ENCODE assay signal across 11 mouse cellular contexts in genomic region chr10:68211514-68211913, GRCm38 (mm10).
DNase-seq lines count a peak whose midpoint lies in the region; ATAC-seq lines count a peak whose summit lies in the region.
"Had no signal": no experiment of that assay in that cellular context is flagged by ENCODE, and none has a peak within 500 bp of the region (broad histone marks: within the 10 kb centered on the region; RNA-seq: fewer than 3 reads in every experiment).

No protein-coding gene starts in this region.

- peaks cover 16% of the 10 kb centered on the region for H3K36me3 ChIP-seq in embryonic facial prominence, embryonic 15.5 days
- H3K36me3 ChIP-seq in kidney, embryonic 14.5 days (ENCODE audit: control insufficient read depth, insufficient read depth, low read length): peaks cover 5% of the 10 kb centered on the region
- 0 out of 2 replicates have a peak, but pooled peaks cover 3% of the 10 kb centered on the region for H3K36me3 ChIP-seq in liver, embryonic 15.5 days (replicated peaks)

- H3K4me1 ChIP-seq in embryonic facial prominence, embryonic 15.5 days: peaks cover 28% of the 10 kb centered on the region
- H3K4me1 ChIP-seq in kidney, embryonic 14.5 days (ENCODE audit: control insufficient read depth, insufficient read depth, low read length): peaks cover 25% of the 10 kb centered on the region
- no peaks in the 10 kb centered on the region; the same call in 1 of the 2 replicates for H3K4me1 ChIP-seq in liver, embryonic 15.5 days (replicated peaks)

- H3K27me3 ChIP-seq in embryonic facial prominence, embryonic 15.5 days: no peaks in the 10 kb centered on the region
- no peaks in the 10 kb centered on the region for H3K27me3 ChIP-seq in kidney, embryonic 14.5 days (ENCODE audit: control insufficient read depth, insufficient read depth, low read length)
- no peaks in the 10 kb centered on the region for H3K27me3 ChIP-seq in liver, embryonic 15.5 days

- no peak overlapping the region for H3K9ac ChIP-seq in embryonic facial prominence, embryonic 15.5 days
- H3K9ac ChIP-seq in kidney, embryonic 14.5 days (ENCODE audit: low read depth, low read length): no peak overlapping the region
- no peak overlapping the region for H3K9ac ChIP-seq in liver, embryonic 15.5 days

- ATAC-seq in embryonic facial prominence, embryonic 15.5 days (ENCODE audit: insufficient number of reproducible peaks, low FRiP score, low TSS enrichment, low read depth): no peak
- peak; percentile 39 for ATAC-seq in kidney, embryonic 14.5 days (ENCODE audit: low FRiP score, low TSS enrichment)
- peak; percentile 64 for ATAC-seq in liver, embryonic 15.5 days (ENCODE audit: insufficient read depth)

- WGBS in embryonic facial prominence, embryonic 15.5 days: 74% methylated on average over 2 of the region's 2 CpGs
- WGBS in kidney, embryonic 14.5 days: 46% methylated on average over 2 of the region's 2 CpGs
- 23% methylated on average over 2 of the region's 2 CpGs for WGBS in liver, embryonic 15.5 days (ENCODE audit: insufficient replicate concordance)

- peak overlapping the region; percentile 55; the same call in 1 of the 2 replicates for H3K27ac ChIP-seq in embryonic facial prominence, embryonic 15.5 days (replicated peaks)
- H3K27ac ChIP-seq in kidney, embryonic 14.5 days (ENCODE audit: low read depth, low read length): peak overlapping the region; percentile 34; the same call in 1 of the 2 replicates
- H3K27ac ChIP-seq in liver, embryonic 15.5 days (replicated peaks): peak overlapping the region; percentile 38; the same call in 1 of the 2 replicates
- H3K27ac ChIP-seq: hindbrain, embryonic 10.5 days had no signal

- no peak overlapping the region for H3K4me3 ChIP-seq in embryonic facial prominence, embryonic 15.5 days (replicated peaks)
- no peak overlapping the region for H3K4me3 ChIP-seq in kidney, embryonic 14.5 days (ENCODE audit: low read length)
- no peak overlapping the region for H3K4me3 ChIP-seq in liver, embryonic 15.5 days (replicated peaks)
- H3K4me3 ChIP-seq: erythroblast, embryonic 14.5 days; hindbrain, embryonic 10.5 days had no signal

- H3K4me2 ChIP-seq in embryonic facial prominence, embryonic 15.5 days (replicated peaks): no peak overlapping the region
- no peak overlapping the region for H3K4me2 ChIP-seq in kidney, embryonic 14.5 days (replicated peaks; ENCODE audit: low read depth, low read length)
- H3K4me2 ChIP-seq in liver, embryonic 15.5 days: no peak overlapping the region

- DNase-seq in kidney, adult 11 months: peak; percentile 72
- DNase-seq in kidney, postnatal 4 days: no peak
- DNase-seq in adrenal gland, postnatal 4 days (ENCODE audit: low spot score in 2 of 2): no peak
- no peak for DNase-seq in thymus, postnatal 36 days
- no peak for DNase-seq in natural killer cell, adult 2 months (ENCODE audit: low spot score in 2 of 2)
- DNase-seq: cerebellum, postnatal 36 days had no signal

- H3K9me3 ChIP-seq in embryonic facial prominence, embryonic 15.5 days (replicated peaks): no peaks in the 10 kb centered on the region
- 0 out of 2 replicates have a peak, but pooled peaks cover 3% of the 10 kb centered on the region for H3K9me3 ChIP-seq in kidney, embryonic 14.5 days (ENCODE audit: control insufficient read depth, low read length)
- no peaks in the 10 kb centered on the region for H3K9me3 ChIP-seq in liver, embryonic 15.5 days (replicated peaks)
